Mouse (Mus musculus) stomach, embryonic 16.5 days (tissue): ENCODE results near the gene Col23a1. TPM values are rescaled to one million over a fixed set of nuclear protein-coding genes. Genes with fewer than 3 reads are reported as not detected.

ENCODE experiments used
- ATAC-seq: fragments of 200-750 bp; cut with Nextera tagmentation; 2 replicates; pipeline ENCODE4 v1.8.0; 2017; ENCODE audit warnings: moderate number of reproducible peaks, moderate TSS enrichment; ENCODE audit not compliant: insufficient read depth, low FRiP score
- H3K27ac ChIP-seq: fragments of 300-500 bp; sonication (generic); 2 replicates; pipeline ENCODE4 v1.5.1; 2014; ENCODE audit warnings: low read length
- H3K27me3 ChIP-seq: fragments of 300-500 bp; sonication (generic); 2 replicates; pipeline ENCODE4 v1.6.1; 2014; ENCODE audit warnings: low read length, control low read depth, mixed read lengths; ENCODE audit not compliant: control insufficient read depth, insufficient read depth
- H3K36me3 ChIP-seq: fragments of 300-500 bp; sonication (generic); 2 replicates; pipeline ENCODE4 v1.6.1; 2014; ENCODE audit warnings: low read length; ENCODE audit not compliant: control insufficient read depth, insufficient read depth
- H3K4me1 ChIP-seq: fragments of 300-500 bp; sonication (generic); 2 replicates; pipeline ENCODE4 v1.6.1; 2014; ENCODE audit warnings: low read length, control low read depth, mixed read lengths; ENCODE audit not compliant: control insufficient read depth, insufficient read depth
- H3K4me2 ChIP-seq: fragments of 300-500 bp; sonication (generic); 2 replicates; pipeline ENCODE4 v1.6.1; 2014; ENCODE audit warnings: low read depth, low read length, mixed read lengths
- H3K4me3 ChIP-seq: fragments of 300-500 bp; sonication (generic); replicated peaks from 2 replicates; pipeline ENCODE4 v1.5.1; 2014; ENCODE audit warnings: mild to moderate bottlenecking, low read length
- H3K9ac ChIP-seq: fragments of 300-500 bp; sonication (generic); 2 replicates; pipeline ENCODE4 v1.6.1; 2014; ENCODE audit warnings: low read length
- H3K9me3 ChIP-seq: fragments of 300-500 bp; sonication (generic); replicated peaks from 2 replicates; pipeline ENCODE4 v1.6.1; 2016; ENCODE audit warnings: low read length, control low read depth; ENCODE audit not compliant: control insufficient read depth
- WGBS: fragments of 180-500 bp; shearing (Covaris S2); extraction: QIAGEN DNeasy Blood & Tissue Kit; methylation state at CpG from one replicate; pipeline ENCODE4 v1.1.7; 2014; 5-methylcytosine and 5-hydroxymethylcytosine counted together
- polyA plus RNA-seq: library from polyadenylated mRNA; unstranded; fragments of >200 nt; fragmentation: Nextera tagmentation; extraction: Ambion mirVana; gene quantifications from 2 replicates; pipeline ENCODE4 v1.2.1, GENCODE M21; 2015

Col23a1 gene
- polyA plus RNA-seq, 1 experiment from 2014 or later, result 7.0 TPM

DNA sequence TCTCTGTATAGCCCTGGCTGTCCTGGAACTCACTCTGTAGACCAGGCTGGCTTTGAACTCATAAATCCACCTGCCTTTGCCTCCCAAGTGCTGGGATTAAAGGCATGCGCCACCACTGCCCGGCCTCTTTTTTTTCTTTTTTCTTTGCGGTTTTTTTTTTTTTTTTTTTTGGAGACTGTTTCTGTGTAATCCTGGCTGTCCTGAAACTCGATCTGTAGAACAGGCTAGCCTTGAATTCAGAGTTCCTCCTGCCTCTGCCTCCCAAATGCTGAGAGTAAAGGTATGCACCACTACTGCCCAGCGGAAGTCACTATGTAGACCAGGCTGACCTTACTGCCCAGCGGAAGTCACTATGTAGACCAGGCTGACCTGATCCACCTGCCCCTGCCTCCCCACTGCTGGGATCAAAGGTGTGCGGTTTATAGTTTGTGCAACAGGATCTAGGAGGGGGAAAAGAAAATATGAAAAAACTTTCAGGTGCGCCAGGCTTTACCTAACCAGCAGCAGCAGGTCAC lies 329.2 kb downstream of the Col23a1 start:
- Histone ChIP-seq H3K9ac (peak overlapping the region; percentile 48; the same call in 1 of the 2 replicates), H3K4me2 (peak overlapping the region; percentile 86), H3K36me3 (peaks cover 7% of the 10 kb centered on the region), H3K4me1 (peaks cover 24% of the 10 kb centered on the region), H3K9me3 (no peaks in the 10 kb centered on the region), H3K4me3 (peak overlapping the region; percentile 93), H3K27me3 (no peaks in the 10 kb centered on the region), H3K27ac (no peak overlapping the region)
- 41% methylated on average over 8 of the region's 8 CpGs for WGBS
- ATAC-seq, result peak; percentile 10; the same call in 1 of the 2 replicates

DNA sequence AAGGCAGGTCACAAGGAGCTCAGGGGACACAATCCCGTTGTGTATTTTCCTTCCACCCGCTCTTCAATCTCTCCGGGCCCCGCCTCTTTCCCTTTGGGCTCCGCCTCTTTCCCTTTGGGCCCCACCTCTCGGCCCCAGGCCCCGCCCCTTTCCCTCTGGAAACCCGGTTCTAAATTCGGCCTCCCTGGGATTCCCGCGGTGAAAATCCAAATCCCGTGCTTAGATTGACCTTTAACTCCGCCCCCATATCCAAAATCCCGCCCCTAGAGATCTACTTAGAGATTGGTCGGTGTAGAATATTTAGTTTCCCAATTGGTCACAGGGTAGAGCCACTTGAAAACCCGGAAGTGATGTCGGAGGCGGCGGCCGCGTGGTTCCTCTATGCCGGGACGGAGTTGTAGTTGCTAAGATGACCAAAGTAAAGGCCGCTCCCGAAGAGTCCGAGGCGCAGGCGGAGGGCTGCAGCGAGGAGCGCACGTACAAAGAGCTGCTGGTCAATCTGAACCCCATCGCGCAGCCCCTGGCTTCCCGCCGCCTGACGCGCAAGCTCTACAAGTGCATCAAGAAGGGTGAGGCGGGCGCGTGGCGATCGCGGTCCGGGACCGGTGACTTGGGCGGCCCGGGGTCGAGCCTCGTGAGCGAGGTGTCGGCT lies 329.8 kb downstream of the Col23a1 start, which contains the start of gene Nhp2:
TSS of gene Nhp2 (plus strand) at position 327 of the 652 bp plus-strand sequence.
- ATAC-seq, result peak; percentile 93
- Histone ChIP-seq H3K9me3 (no peaks in the 10 kb centered on the region), H3K9ac (peak within 1 kb of the TSS; percentile 80), H3K4me1 (peaks cover 20% of the 10 kb centered on the region), H3K4me2 (peak within 1 kb of the TSS; percentile 86), H3K27me3 (no peaks in the 10 kb centered on the region), H3K4me3 (peak within 1 kb of the TSS; percentile 93), H3K36me3 (peaks cover 10% of the 10 kb centered on the region), H3K27ac (peak within 1 kb of the TSS; percentile 46; the same call in 1 of the 2 replicates)
- WGBS, result under 1% methylated on average over 51 of the region's 51 CpGs

- H3K9ac ChIP-seq, result peak overlapping the region; percentile 80
- no peak for ATAC-seq
- peak overlapping the region; percentile 86 for H3K4me2 ChIP-seq
- H3K4me1 ChIP-seq, result peaks cover 15% of the 10 kb centered on the region
- peak overlapping the region; percentile 93 for H3K4me3 ChIP-seq
- H3K36me3 ChIP-seq, result peaks cover 15% of the 10 kb centered on the region
- H3K27me3 ChIP-seq, result no peaks in the 10 kb centered on the region
- H3K9me3 ChIP-seq, result no peaks in the 10 kb centered on the region
- under 1% methylated on average over 11 of the region's 11 CpGs for WGBS
- peak overlapping the region; percentile 46; the same call in 1 of the 2 replicates for H3K27ac ChIP-seq
These were observed 330.4 kb downstream of the Col23a1 start for GRCm38 (mm10) chr11:51620084-51620483.

DNA sequence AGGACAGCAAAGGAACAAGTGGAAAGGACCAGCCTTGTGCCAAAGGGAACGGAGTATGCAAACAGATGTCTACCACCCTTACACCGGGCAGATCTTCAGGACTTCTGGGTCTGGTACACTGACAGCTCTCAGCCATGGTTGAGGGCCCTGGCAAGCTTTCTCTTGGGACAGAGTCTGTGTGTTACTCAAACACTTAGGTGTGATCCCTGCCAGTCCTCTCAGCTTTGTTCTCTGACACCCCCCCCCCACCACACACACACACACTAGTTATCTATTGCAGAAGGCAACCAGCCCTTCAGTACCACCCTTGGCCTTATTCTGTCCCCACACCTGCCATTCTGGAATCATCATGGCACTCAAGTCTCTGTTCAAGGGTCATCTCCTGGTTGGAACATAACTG lies 332.1 kb downstream of the Col23a1 start:
- H3K9me3 ChIP-seq, result no peaks in the 10 kb centered on the region
- no peak overlapping the region for H3K9ac ChIP-seq
- no peak overlapping the region for H3K4me2 ChIP-seq
- no peak overlapping the region for H3K27ac ChIP-seq
- H3K36me3 ChIP-seq, result peaks cover 27% of the 10 kb centered on the region
- no peak for ATAC-seq
- H3K4me1 ChIP-seq, result peaks cover 13% of the 10 kb centered on the region
- WGBS, result 93% methylated on average over 2 of the region's 2 CpGs
- no peak overlapping the region for H3K4me3 ChIP-seq
- H3K27me3 ChIP-seq, result no peaks in the 10 kb centered on the region

- Histone ChIP-seq H3K9ac (no peak overlapping the region), H3K4me2 (no peak overlapping the region), H3K27ac (no peak overlapping the region), H3K9me3 (no peaks in the 10 kb centered on the region), H3K27me3 (no peaks in the 10 kb centered on the region), H3K36me3 (peaks cover 27% of the 10 kb centered on the region), H3K4me3 (no peak overlapping the region), H3K4me1 (peaks cover 13% of the 10 kb centered on the region)
- no peak for ATAC-seq
- WGBS, result 88% methylated on average over 7 of the region's 7 CpGs
These were observed 333.3 kb downstream of the Col23a1 start for GRCm38 (mm10) chr11:51622971-51623491.

DNA sequence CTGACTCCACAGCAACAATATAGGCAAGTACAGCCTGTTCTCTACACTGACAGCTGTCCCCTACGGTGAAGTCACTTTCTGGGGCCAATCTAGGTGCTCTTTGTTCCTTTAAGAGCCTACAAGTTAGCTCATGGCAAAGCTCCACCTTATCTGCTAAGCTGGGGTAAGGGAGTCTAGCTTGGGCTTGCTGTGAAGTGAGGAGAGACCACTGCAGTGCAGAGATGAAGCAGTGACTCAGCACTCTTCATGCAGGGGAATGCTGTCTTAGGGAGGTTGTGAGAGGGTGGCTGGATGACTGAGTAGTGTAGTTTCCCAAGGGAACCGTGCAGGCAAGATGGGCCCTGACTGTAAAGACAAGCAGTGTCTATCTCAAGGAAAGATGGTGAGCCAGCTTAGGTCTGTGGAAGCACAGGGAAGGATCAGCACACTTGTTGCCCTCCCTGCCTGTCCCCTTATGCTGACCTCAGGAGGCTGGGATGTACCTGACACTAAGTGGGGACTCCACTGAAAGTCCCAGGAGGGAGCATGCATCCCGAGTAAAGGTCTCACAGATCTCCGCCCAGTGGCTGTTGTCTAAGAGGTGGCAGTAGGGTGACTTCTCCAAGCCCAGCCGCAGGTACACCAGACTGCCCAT lies 335.6 kb downstream of the Col23a1 start:
- Histone ChIP-seq H3K4me1 (peaks cover 10% of the 10 kb centered on the region), H3K36me3 (peaks cover 27% of the 10 kb centered on the region), H3K4me2 (no peak overlapping the region), H3K27me3 (no peaks in the 10 kb centered on the region), H3K4me3 (no peak overlapping the region), H3K27ac (no peak overlapping the region), H3K9me3 (no peaks in the 10 kb centered on the region), H3K9ac (no peak overlapping the region)
- WGBS, result 78% methylated on average over 5 of the region's 5 CpGs
- ATAC-seq, result no peak

GRCm38 (mm10) chr11:51627425-51627824 lies 337.7 kb downstream of the Col23a1 start:
- no peaks in the 10 kb centered on the region for H3K9me3 ChIP-seq
- no peak overlapping the region for H3K4me2 ChIP-seq
- H3K27me3 ChIP-seq, result no peaks in the 10 kb centered on the region
- H3K4me1 ChIP-seq, result no peaks in the 10 kb centered on the region
- ATAC-seq, result no peak
- H3K27ac ChIP-seq, result no peak overlapping the region
- H3K4me3 ChIP-seq, result no peak overlapping the region
- WGBS, result 93% methylated on average over 9 of the region's 9 CpGs
- H3K36me3 ChIP-seq, result peaks cover 27% of the 10 kb centered on the region
- H3K9ac ChIP-seq, result no peak overlapping the region

DNA sequence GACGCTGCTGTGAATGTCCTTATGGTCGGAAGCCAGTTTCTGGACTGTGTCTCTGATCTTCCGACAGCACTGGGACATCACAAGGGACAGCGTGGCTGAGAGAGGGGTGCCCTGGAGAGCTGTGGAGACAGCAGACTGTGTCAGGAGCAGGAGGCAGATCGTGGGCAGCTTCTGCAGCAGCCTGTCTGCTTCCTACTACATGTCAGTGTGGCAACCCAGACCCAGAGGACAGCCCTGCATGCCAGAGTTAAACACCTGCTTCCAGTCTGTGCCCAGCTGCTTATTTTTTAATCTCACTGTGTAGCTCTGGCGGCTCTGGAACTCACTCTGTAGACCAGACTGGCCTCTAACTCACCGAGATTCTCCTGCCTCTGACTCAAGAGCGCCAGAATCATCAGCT lies 338.2 kb downstream of the Col23a1 start:
- no peaks in the 10 kb centered on the region for H3K9me3 ChIP-seq
- 80% methylated on average over 8 of the region's 8 CpGs for WGBS
- H3K27ac ChIP-seq, result no peak overlapping the region
- ATAC-seq, result no peak
- no peaks in the 10 kb centered on the region for H3K4me1 ChIP-seq
- peaks cover 24% of the 10 kb centered on the region for H3K36me3 ChIP-seq
- no peak overlapping the region for H3K4me2 ChIP-seq
- H3K9ac ChIP-seq, result no peak overlapping the region
- no peak overlapping the region for H3K4me3 ChIP-seq
- no peaks in the 10 kb centered on the region for H3K27me3 ChIP-seq
